Mouse (Mus musculus): ENCODE data around the gene Nlrc3. TPM values are rescaled to one million over a fixed set of nuclear protein-coding genes. Genes with fewer than 3 reads are reported as not detected.
"Not testable (repeated sequence)": the region's sequence is repeated elsewhere in the genome, so short reads cannot be mapped to it uniquely, and the experiment has no call there.

The Nlrc3 gene
- polyA plus RNA-seq (2012; rRNA removed) = 136 and 157 TPM in 2 replicates

DNA sequence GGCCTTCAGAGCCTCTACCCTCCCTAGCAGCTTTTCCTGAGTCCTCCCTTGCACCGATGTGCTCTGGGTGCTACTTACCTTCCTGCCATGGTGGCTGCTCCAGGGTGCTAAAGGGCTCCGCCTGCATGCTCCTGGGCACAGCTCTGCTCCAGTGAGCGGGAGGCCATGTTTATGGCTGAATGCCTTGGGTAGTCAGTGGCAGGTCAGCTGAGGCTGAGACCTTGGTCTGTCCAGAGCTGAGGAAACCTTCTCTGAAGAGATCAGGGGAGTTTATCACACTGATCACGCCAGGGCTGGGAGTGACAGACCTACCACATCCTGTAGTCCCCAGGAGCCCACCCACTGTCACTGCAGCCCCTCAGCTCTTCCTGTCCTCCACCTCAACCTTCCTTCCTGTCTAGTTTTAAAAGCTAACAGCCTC, at the start of gene Nlrc3:
Gene Nlrc3 (minus strand): TSS at position 382 of the 421 bp plus-strand sequence.
- Histone ChIP-seq H3K27ac (ENCODE audit: control insufficient read depth, insufficient read depth, low read length) (peak within 1 kb of the TSS; percentile 77), H3K36me3 (ENCODE audit: control insufficient read depth, insufficient read depth, low read length) (peaks cover 11% of the 10 kb centered on the region; the same call in 1 of the 2 replicates), H3K4me3 (ENCODE audit: control insufficient read depth, insufficient read depth, low read length) (peak within 1 kb of the TSS; percentile 62), H3K4me1 (replicated peaks; ENCODE audit: control insufficient read depth, insufficient read depth, low read length) (peaks cover 28% of the 10 kb centered on the region), H3K27me3 (ENCODE audit: control insufficient read depth, insufficient read depth, low read length) (no peaks in the 10 kb centered on the region)
- TF ChIP-seq CTCF (IDR thresholded peaks at IDR 0.05; ENCODE audit: borderline replicate concordance, control insufficient read depth, extremely low read depth, insufficient read depth, low read length, poor library complexity) (peak; percentile 42; the same call in 1 of the 2 replicates), POLR2A (IDR thresholded peaks at IDR 0.05; ENCODE audit: control insufficient read depth, extremely low read depth, insufficient read depth, low read length, poor library complexity) (peak; percentile 40; the same call in 1 of the 2 replicates)
- whole genome bisulfite sequencing = 3% methylated on average over 4 of the region's 4 CpGs
- peak; percentile 68 for DNase-seq

DNA sequence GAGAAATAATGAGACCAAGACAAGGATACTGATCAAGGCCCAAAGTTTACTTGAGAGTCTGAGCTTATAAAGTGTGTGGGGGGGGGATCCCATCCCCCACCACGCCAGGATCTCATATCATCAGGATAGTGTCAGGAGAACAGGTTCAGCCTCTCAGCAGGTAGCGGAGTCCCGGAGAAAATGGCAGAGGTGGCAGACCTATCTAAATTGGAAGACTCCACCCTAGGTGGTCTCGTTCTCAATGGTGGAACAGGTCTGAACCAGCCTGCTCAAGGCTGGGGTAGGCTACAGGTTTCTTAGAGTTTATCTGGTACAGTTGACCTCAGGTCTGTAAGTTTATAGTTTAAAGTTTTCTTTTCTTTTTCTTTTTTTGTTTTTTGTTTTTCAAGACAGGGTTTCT, 46.3 kb upstream of the Nlrc3 start:
- WGBS = 94% methylated on average over 4 of the region's 4 CpGs
- H3K27me3 ChIP-seq (ENCODE audit: control insufficient read depth, insufficient read depth, low read length) = no peaks in the 10 kb centered on the region
- no peak for TF ChIP-seq CTCF (IDR thresholded peaks at IDR 0.05; ENCODE audit: borderline replicate concordance, control insufficient read depth, extremely low read depth, insufficient read depth, low read length, poor library complexity)
- TF ChIP-seq POLR2A (IDR thresholded peaks at IDR 0.05; ENCODE audit: control insufficient read depth, extremely low read depth, insufficient read depth, low read length, poor library complexity) = no peak
- no peak overlapping the region for H3K27ac ChIP-seq (ENCODE audit: control insufficient read depth, insufficient read depth, low read length)
- H3K36me3 ChIP-seq (ENCODE audit: control insufficient read depth, insufficient read depth, low read length) = no peaks in the 10 kb centered on the region
- DNase-seq = no peak
- H3K4me3 ChIP-seq (ENCODE audit: control insufficient read depth, insufficient read depth, low read length) = no peak overlapping the region
- no peaks in the 10 kb centered on the region for H3K4me1 ChIP-seq (replicated peaks; ENCODE audit: control insufficient read depth, insufficient read depth, low read length)

DNA sequence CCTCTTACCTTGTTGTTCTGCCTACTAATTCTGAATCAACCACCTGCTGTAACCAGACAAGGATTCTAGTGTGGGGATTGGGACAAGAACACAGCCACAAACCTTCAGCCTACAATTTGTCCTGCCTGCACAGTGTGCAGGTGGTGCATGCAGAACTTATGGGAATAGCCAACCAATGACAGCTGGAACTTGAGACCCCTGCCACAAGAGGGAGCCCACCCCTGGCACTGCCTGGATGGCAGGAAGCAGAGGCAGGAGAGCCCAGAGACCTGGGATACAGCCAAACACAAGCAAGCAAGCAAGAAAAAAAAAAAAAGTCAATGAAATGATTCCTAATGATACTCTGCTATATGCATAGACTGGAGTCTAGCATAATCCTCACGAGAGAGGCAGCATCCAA, 44.8 kb upstream of the Nlrc3 start:
- no peaks in the 10 kb centered on the region for H3K36me3 ChIP-seq (ENCODE audit: control insufficient read depth, insufficient read depth, low read length)
- H3K27me3 ChIP-seq (ENCODE audit: control insufficient read depth, insufficient read depth, low read length) = no peaks in the 10 kb centered on the region
- 91% methylated on average over 1 of the region's 1 CpGs for WGBS
- no peak overlapping the region for H3K27ac ChIP-seq (ENCODE audit: control insufficient read depth, insufficient read depth, low read length)
- no peak for DNase-seq
- H3K4me1 ChIP-seq (replicated peaks; ENCODE audit: control insufficient read depth, insufficient read depth, low read length) = no peaks in the 10 kb centered on the region
- TF ChIP-seq POLR2A (IDR thresholded peaks at IDR 0.05; ENCODE audit: control insufficient read depth, extremely low read depth, insufficient read depth, low read length, poor library complexity) = no peak
- no peak for TF ChIP-seq CTCF (IDR thresholded peaks at IDR 0.05; ENCODE audit: borderline replicate concordance, control insufficient read depth, extremely low read depth, insufficient read depth, low read length, poor library complexity)
- H3K4me3 ChIP-seq (ENCODE audit: control insufficient read depth, insufficient read depth, low read length) = no peak overlapping the region

DNA sequence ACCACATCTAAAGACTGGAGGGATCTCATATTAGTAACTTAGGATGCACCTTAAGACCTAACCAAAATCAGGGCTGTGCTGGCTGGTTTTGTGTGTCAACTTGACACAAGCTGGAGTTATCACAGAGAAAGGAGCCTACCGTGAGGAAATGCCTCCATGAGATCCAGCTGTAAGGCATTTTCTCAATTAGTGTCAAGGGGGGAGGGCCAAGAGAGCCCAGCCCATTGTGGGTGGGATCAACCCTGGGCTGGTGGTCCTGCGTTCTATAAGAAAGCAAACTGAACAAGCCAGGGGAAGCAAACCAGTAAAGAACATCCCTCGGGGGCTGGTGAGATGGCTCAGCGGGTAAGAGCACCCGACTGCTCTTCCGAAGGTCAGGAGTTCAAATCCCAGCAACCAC, 41.0 kb upstream of the Nlrc3 start:
- 93% methylated on average over 6 of the region's 6 CpGs for WGBS

DNA sequence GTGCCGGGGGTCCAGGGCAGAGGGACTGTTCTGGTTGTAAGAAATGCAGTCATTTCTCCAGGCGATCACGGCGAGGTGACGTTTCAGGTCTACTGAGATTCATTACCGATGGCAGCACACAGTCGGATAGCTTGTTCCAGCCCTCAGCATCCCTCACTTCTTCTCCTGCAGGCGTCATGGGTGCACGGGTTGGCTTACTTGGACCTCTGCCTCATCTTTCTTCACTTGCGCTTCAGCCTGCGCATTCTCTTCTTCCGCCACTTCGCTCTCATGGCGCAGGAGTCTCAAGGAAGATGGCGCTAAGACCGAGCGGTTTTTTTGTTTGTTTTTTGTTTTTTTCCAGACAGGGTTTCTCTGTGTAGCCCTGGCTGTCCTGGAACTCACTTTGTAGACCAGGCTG, 40.4 kb upstream of the Nlrc3 start:
- WGBS = 89% methylated on average over 17 of the region's 17 CpGs
- H3K27ac ChIP-seq (ENCODE audit: control insufficient read depth, insufficient read depth, low read length); H3K27me3 ChIP-seq (ENCODE audit: control insufficient read depth, insufficient read depth, low read length); H3K4me3 ChIP-seq (ENCODE audit: control insufficient read depth, insufficient read depth, low read length); DNase-seq; H3K36me3 ChIP-seq (ENCODE audit: control insufficient read depth, insufficient read depth, low read length); H3K4me1 ChIP-seq (replicated peaks; ENCODE audit: control insufficient read depth, insufficient read depth, low read length): not testable (repeated sequence)

More for the DNA sequence above, 41.0 kb upstream of the Nlrc3 start:
- H3K36me3 ChIP-seq (ENCODE audit: control insufficient read depth, insufficient read depth, low read length); DNase-seq; H3K27me3 ChIP-seq (ENCODE audit: control insufficient read depth, insufficient read depth, low read length); H3K4me1 ChIP-seq (replicated peaks; ENCODE audit: control insufficient read depth, insufficient read depth, low read length); H3K4me3 ChIP-seq (ENCODE audit: control insufficient read depth, insufficient read depth, low read length); H3K27ac ChIP-seq (ENCODE audit: control insufficient read depth, insufficient read depth, low read length): not testable (repeated sequence)

DNA sequence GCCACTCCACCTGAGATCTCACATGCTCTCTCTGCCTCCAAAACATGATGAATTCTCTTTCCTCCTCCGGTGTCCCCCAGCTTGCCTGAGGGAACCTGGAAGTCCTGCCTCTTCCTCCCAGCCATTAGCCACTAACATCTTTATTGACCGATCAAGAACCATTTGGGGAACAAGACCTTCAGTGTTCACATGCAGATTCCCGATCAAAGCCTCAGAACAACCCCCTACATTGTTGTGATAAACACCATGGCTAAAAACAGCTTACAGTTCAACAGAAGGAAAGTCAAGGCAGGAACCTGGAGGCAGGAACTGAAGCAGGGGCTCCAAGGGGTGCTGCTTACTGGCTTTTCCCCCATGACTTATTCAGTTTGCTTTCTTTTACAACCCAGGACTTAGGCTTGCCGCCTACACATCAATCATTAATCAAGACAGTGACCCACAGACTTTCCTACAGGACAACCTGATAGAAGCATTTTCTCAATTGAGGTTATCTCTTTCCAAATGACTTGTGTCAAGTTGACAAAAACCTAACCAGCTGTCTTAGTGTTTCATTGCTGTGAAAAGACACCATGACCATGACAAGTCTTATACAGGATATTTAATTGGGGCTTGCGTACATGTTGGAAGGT, 37.7 kb upstream of the Nlrc3 start:
- no peaks in the 10 kb centered on the region for H3K36me3 ChIP-seq (ENCODE audit: control insufficient read depth, insufficient read depth, low read length)
- 89% methylated on average over 5 of the region's 5 CpGs for WGBS
- TF ChIP-seq POLR2A (IDR thresholded peaks at IDR 0.05; ENCODE audit: control insufficient read depth, extremely low read depth, insufficient read depth, low read length, poor library complexity) (no peak), CTCF (IDR thresholded peaks at IDR 0.05; ENCODE audit: borderline replicate concordance, control insufficient read depth, extremely low read depth, insufficient read depth, low read length, poor library complexity) (no peak)
- H3K4me3 ChIP-seq (ENCODE audit: control insufficient read depth, insufficient read depth, low read length) = no peak overlapping the region
- DNase-seq = no peak
- no peaks in the 10 kb centered on the region for H3K27me3 ChIP-seq (ENCODE audit: control insufficient read depth, insufficient read depth, low read length)
- no peaks in the 10 kb centered on the region for H3K4me1 ChIP-seq (replicated peaks; ENCODE audit: control insufficient read depth, insufficient read depth, low read length)
- no peak overlapping the region for H3K27ac ChIP-seq (ENCODE audit: control insufficient read depth, insufficient read depth, low read length)

DNA sequence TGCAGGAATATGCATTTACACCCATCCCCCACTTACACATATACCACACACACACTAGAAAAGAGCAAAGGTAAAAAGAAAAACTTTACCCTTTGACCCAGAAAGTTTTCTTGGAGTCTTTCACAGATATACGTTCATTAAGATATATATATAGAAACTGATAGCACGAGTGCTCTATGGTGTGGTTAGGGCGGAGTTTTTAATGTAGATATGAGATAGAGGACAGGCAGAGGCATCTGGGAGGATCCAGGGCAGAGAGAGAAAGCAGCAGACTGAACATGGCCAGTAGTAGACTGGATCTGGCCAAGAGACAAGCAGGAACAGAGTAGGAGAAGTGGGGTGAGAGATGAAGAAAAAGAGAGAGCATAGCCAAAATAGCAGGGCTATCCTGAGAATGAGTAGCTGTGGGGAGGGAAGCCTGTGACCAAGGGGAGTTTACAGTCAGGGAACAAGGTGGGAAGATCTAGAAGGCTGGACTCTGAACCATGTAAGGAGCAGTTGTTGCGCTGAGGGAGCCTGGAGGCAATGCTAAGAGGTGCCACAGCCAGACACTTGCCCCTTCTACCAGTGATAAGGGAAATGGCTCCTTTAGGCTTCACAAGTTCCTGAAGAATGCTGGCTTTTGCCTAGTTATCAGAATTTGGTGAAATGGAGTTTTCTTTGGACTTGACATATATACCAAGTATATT, 36.6 kb upstream of the Nlrc3 start:
- TF ChIP-seq POLR2A (IDR thresholded peaks at IDR 0.05; ENCODE audit: control insufficient read depth, extremely low read depth, insufficient read depth, low read length, poor library complexity) = no peak
- TF ChIP-seq CTCF (IDR thresholded peaks at IDR 0.05; ENCODE audit: borderline replicate concordance, control insufficient read depth, extremely low read depth, insufficient read depth, low read length, poor library complexity) = no peak
- H3K27ac ChIP-seq (ENCODE audit: control insufficient read depth, insufficient read depth, low read length) = no peak overlapping the region

More for the DNA sequence above, 36.6 kb upstream of the Nlrc3 start:
- no peak for DNase-seq
- H3K4me1 ChIP-seq (replicated peaks; ENCODE audit: control insufficient read depth, insufficient read depth, low read length) = no peaks in the 10 kb centered on the region
- no peak overlapping the region for H3K4me3 ChIP-seq (ENCODE audit: control insufficient read depth, insufficient read depth, low read length)
- WGBS = 63% methylated on average over 4 of the region's 4 CpGs
- no peaks in the 10 kb centered on the region for H3K36me3 ChIP-seq (ENCODE audit: control insufficient read depth, insufficient read depth, low read length)
- no peaks in the 10 kb centered on the region for H3K27me3 ChIP-seq (ENCODE audit: control insufficient read depth, insufficient read depth, low read length)

Measured in thymus, adult 2 months (tissue).